Mouse (Mus musculus) liver, postnatal 0 days (tissue): ENCODE results near the gene Cpsf2.

Source experiments
- CTCF ChIP-seq: sonication (generic); IDR thresholded peaks from 2 replicates; pipeline ENCODE4 v1.5.1; 2016; ENCODE audit warnings: antibody characterized with exemption, low read depth
- EP300 ChIP-seq: IDR thresholded peaks from 2 replicates; pipeline ENCODE4 v1.6.1; 2016; ENCODE audit warnings: antibody characterized with exemption, low read depth, mild to moderate bottlenecking

DNA sequence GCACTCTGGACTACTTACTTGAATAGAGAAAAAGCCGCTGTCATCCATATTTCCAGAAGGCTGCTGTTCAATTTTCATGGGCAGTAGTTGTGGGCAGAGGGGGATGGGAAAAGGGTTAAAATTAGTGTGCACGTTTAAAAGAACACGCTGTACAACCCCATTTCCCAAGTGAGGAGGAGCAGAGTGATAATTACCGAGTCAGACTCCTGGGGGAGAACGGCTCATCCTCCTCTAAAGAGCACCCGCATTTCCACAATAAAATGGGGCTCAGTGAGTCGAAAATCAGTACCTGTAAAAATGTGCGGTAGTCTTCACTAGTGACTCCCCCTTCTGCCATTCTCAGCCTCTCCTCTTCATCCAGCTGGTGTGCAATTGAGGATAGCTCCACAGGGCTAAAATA is 27.8 kb upstream of the Cpsf2 start:
- TF ChIP-seq CTCF (no peak), EP300 (no peak)
